Mouse (Mus musculus) liver, adult 2 months (tissue): ENCODE results near the gene Slco1c1. TPM values are rescaled to one million over a fixed set of nuclear protein-coding genes. Genes with fewer than 3 reads are reported as not detected.
A peak's percentile ranks its signal among the peaks of the same experiment; 100 is the strongest.

ENCODE experiments used
- DNase-seq: peaks from one replicate; pipeline ENCODE4 v3.0.0-alpha.2; 2011; ENCODE audit warnings: low read depth, low spot score; ENCODE audit errors: extremely low read depth
- H3K27ac ChIP-seq: fragments of 200-500 bp; replicated peaks from 2 replicates; pipeline ENCODE4 v1.5.1; 2012; ENCODE audit warnings: low read depth, mild to moderate bottlenecking, control low read depth, inconsistent platforms, low read length; ENCODE audit not compliant: insufficient read depth
- H3K27me3 ChIP-seq: fragments of 200-500 bp; 2 replicates; pipeline ENCODE4 v1.6.1; 2012; ENCODE audit warnings: mild to moderate bottlenecking, moderate library complexity, low read length, inconsistent platforms; ENCODE audit not compliant: control insufficient read depth, insufficient read depth
- H3K36me3 ChIP-seq: fragments of 200-500 bp; 2 replicates; pipeline ENCODE4 v1.6.1; 2012; ENCODE audit warnings: low read length, inconsistent platforms; ENCODE audit not compliant: control insufficient read depth, insufficient read depth
- H3K4me1 ChIP-seq: fragments of 200-500 bp; 2 replicates; pipeline ENCODE4 v1.6.1; 2011; ENCODE audit warnings: low read length; ENCODE audit not compliant: control insufficient read depth, insufficient read depth
- H3K4me3 ChIP-seq: fragments of 200-500 bp; 2 replicates; pipeline ENCODE4 v1.5.1; 2011; ENCODE audit warnings: low read depth, mild to moderate bottlenecking, control low read depth, low read length, moderate library complexity; ENCODE audit not compliant: insufficient read depth
- H3K79me2 ChIP-seq: fragments of 200-500 bp; 2 replicates; pipeline ENCODE4 v1.6.1; 2012; ENCODE audit warnings: inconsistent platforms, mild to moderate bottlenecking, low read length, moderate library complexity; ENCODE audit not compliant: control insufficient read depth, insufficient read depth
- H3K9ac ChIP-seq: fragments of 200-500 bp; 2 replicates; pipeline ENCODE4 v1.6.1; 2012; ENCODE audit warnings: low read depth, mild to moderate bottlenecking, control low read depth, inconsistent platforms, low read length
- CTCF ChIP-seq: fragments of 200-500 bp; IDR thresholded peaks from 2 replicates; pipeline ENCODE4 v1.5.1; 2011; ENCODE audit warnings: low read depth, low read length, control low read depth
- POLR2A ChIP-seq: fragments of 200-500 bp; IDR thresholded peaks from 2 replicates; pipeline ENCODE4 v1.6.1; 2011; ENCODE audit warnings: low read length, control low read depth; ENCODE audit not compliant: insufficient read depth; ENCODE audit errors: extremely low read depth
- WGBS: fragments of 180-500 bp; shearing (Covaris S2); methylation state at CpG from one replicate; pipeline ENCODE4 v1.1.7; 2018; 5-methylcytosine and 5-hydroxymethylcytosine counted together
- polyA plus RNA-seq: library from polyadenylated mRNA; depleted of rRNA; stranded (reverse); fragments of >200 nt; gene quantifications from 2 replicates; pipeline ENCODE4 v1.2.3, GENCODE M21; 2012; rRNA removed
- total RNA-seq: library from RNA; depleted of rRNA; stranded (reverse); fragments of >200 nt; gene quantifications from 2 replicates; pipeline ENCODE4 v1.2.3, GENCODE M21; 2014; rRNA removed

Slco1c1 gene
- total RNA-seq (not detected in 2 replicates), polyA plus RNA-seq (not detected in 2 replicates)

GRCm38 (mm10) chr6:141523747-141524640, at the start of gene Slco1c1:
Slco1c1 (plus strand) TSS chr6:141524368.
- WGBS, result 23% methylated on average over 2 of the region's 2 CpGs
- DNase-seq, result peak; percentile 65
- H3K27me3 ChIP-seq, result no peaks in the 10 kb centered on the region
- no peak within 1 kb of the TSS for H3K4me3 ChIP-seq
- no peaks in the 10 kb centered on the region for H3K36me3 ChIP-seq
- H3K27ac ChIP-seq, result peak within 1 kb of the TSS; percentile 59
- H3K4me1 ChIP-seq, result peaks cover 17% of the 10 kb centered on the region; the same call in 1 of the 2 replicates
- no peak within 1 kb of the TSS for H3K9ac ChIP-seq
- no peak for TF ChIP-seq CTCF
- TF ChIP-seq POLR2A, result no peak
- H3K79me2 ChIP-seq, result no peaks in the 10 kb centered on the region

DNA sequence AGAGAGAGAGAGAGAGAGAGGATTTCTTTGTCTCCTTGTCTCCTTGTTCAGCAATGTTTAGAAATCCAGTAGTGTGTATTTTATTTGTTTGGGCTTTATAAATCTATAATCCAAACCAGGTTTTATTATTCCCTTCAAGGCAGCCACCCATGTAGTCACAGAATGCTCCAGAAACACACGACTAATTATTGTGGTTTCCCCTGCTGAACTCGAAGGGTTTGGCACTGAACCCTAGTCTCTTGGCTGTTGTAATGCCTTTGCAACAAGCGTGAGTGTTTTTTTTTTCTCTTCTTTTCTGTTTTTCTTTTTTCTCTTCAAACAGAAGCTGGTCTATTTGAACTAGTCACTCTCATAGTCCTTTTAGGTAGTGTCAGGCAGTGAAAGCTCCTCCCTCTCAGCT, 49.5 kb upstream of the Slco1c1 start:
- TF ChIP-seq POLR2A (no peak), CTCF (no peak)
- no peak for DNase-seq
- no peaks in the 10 kb centered on the region for H3K27me3 ChIP-seq
- H3K36me3 ChIP-seq, result no peaks in the 10 kb centered on the region
- no peak overlapping the region for H3K27ac ChIP-seq
- no peaks in the 10 kb centered on the region for H3K79me2 ChIP-seq
- H3K9ac ChIP-seq, result no peak overlapping the region
- WGBS, result 53% methylated on average over 3 of the region's 3 CpGs
- H3K4me1 ChIP-seq, result no peaks in the 10 kb centered on the region
- H3K4me3 ChIP-seq, result no peak overlapping the region

DNA sequence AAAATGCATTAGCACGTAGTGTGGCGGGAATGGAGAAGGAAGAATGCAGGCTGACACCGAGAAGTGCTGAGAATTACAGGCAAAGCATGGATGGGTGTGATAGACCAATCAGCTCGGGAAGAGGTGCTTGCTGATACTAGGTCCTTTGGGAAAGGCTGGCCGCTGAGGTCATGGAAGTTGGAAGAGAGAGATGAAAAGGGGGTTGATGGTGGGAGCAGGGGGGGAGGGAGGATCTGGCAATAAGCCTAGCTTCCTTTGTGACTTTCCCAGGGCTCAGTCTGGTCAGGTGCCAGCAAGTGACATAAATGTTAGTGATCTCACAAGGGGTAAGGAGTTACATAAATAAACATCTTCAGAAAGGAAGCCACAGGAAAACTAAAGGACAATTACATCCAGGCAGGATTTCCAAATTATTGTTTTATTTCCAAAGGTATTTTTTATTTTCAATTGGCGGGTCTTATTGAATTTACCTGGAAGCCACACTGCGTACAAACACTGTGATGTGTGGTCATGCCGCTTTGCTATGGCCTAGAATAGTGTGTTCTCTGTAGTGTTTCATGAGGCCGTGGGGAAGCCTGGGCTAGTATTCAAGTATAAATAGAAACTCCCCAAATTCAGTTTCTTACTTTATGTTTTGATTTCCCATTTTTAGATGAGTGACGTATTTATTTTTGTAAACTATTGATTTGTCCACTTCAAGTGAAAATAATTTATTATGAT, 38.7 kb upstream of the Slco1c1 start:
- H3K9ac ChIP-seq, result no peak overlapping the region
- no peaks in the 10 kb centered on the region for H3K79me2 ChIP-seq
- no peak overlapping the region for H3K4me3 ChIP-seq
- H3K36me3 ChIP-seq, result no peaks in the 10 kb centered on the region
- WGBS, result 69% methylated on average over 10 of the region's 10 CpGs
- TF ChIP-seq CTCF, result no peak
- TF ChIP-seq POLR2A, result no peak
- no peak for DNase-seq
- H3K27ac ChIP-seq, result no peak overlapping the region
- H3K27me3 ChIP-seq, result no peaks in the 10 kb centered on the region
- no peaks in the 10 kb centered on the region for H3K4me1 ChIP-seq

GRCm38 (mm10) chr6:141487266-141487665, 36.9 kb upstream of the Slco1c1 start:
- Histone ChIP-seq H3K9ac (no peak overlapping the region), H3K79me2 (no peaks in the 10 kb centered on the region), H3K4me3 (no peak overlapping the region), H3K36me3 (no peaks in the 10 kb centered on the region), H3K27me3 (no peaks in the 10 kb centered on the region), H3K4me1 (no peaks in the 10 kb centered on the region), H3K27ac (no peak overlapping the region)
- peak; percentile 49 for DNase-seq
- 72% methylated on average over 7 of the region's 7 CpGs for WGBS
- peak; percentile 25; the same call in 1 of the 2 replicates for TF ChIP-seq CTCF
- TF ChIP-seq POLR2A, result no peak

- DNase-seq, result peak; percentile 40
- Histone ChIP-seq H3K27ac (no peak overlapping the region), H3K4me3 (no peak overlapping the region), H3K9ac (no peak overlapping the region), H3K36me3 (no peaks in the 10 kb centered on the region), H3K27me3 (no peaks in the 10 kb centered on the region), H3K4me1 (no peaks in the 10 kb centered on the region), H3K79me2 (no peaks in the 10 kb centered on the region)
- 20% methylated on average over 11 of the region's 11 CpGs for WGBS
- TF ChIP-seq POLR2A, result no peak
- TF ChIP-seq CTCF, result peak; percentile 78
Observed at GRCm38 (mm10) chr6:141488619-141489018, 35.5 kb upstream of the Slco1c1 start.
